Mouse (Mus musculus) left cerebral cortex, postnatal 25 days (tissue): ENCODE results near the gene Ezr. TPM values are rescaled to one million over a fixed set of nuclear protein-coding genes. Genes with fewer than 3 reads are reported as not detected.

Experiments
- DNase-seq, 2 experiments: peaks; one replicate each; pipeline ENCODE4 v3.0.0; 2022; ENCODE audit warnings: low spot score in 2 of 2, mixed read lengths in 1 of 2
- intact Hi-C: fragments of 180-260 bp; cut with DNase I; formaldehyde crosslinking; loops from one replicate; pipeline ENCODE4 v1.15.1; 2025
- total RNA-seq, 2 experiments: library from RNA; stranded (reverse); gene quantifications; 2 replicates each; pipeline ENCODE4 v1.2.3; 2021

The Ezr gene
- total RNA-seq, 2 experiments from 2014 or later = 44.7 to 55.6 TPM

- DNase-seq = no peak
- intact Hi-C loops = no loop called here
These were observed 33.7 kb downstream of the Ezr start for GRCm38 (mm10) chr17:6748779-6749464.

- DNase-seq = no peak
- intact Hi-C loops = no loop called here
These were observed 35.1 kb downstream of the Ezr start for GRCm38 (mm10) chr17:6747478-6747877.

GRCm38 (mm10) chr17:6746452-6747231 lies 35.9 kb downstream of the Ezr start:
- no peak for DNase-seq
- intact Hi-C loops = no loop called here

GRCm38 (mm10) chr17:6745975-6746374 lies 36.6 kb downstream of the Ezr start:
- intact Hi-C loops = no loop called here
- DNase-seq = no peak

- DNase-seq = no peak
- intact Hi-C loops = no loop called here
These were observed 37.1 kb downstream of the Ezr start for GRCm38 (mm10) chr17:6745503-6745902.

DNA sequence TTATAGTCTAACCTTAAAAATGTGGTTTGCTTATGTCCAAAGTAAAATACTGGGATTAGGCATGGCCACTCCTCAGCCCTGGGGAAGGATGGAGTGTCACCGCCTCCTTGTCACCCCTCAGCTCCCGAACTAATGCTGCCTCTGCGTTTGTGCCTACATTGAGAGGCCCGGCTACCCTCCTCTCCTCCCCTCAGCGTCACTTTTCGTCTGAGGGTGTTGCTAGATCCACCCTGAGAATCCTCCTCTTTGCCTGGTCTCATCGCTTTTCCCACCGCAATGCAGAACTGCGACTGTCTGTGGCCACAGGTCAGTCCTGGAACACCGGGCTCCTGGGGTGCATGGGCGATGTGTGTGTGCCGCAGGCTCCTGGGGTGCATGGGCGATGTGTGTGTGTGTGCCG lies 37.7 kb downstream of the Ezr start:
- no peak for DNase-seq
- intact Hi-C loops = no loop called here

GRCm38 (mm10) chr17:6744366-6744765 lies 38.2 kb downstream of the Ezr start:
- intact Hi-C loops = no loop called here
- no peak for DNase-seq

- intact Hi-C loops = no loop called here
- no peak for DNase-seq
These were observed 38.8 kb downstream of the Ezr start for GRCm38 (mm10) chr17:6743787-6744239.

DNA sequence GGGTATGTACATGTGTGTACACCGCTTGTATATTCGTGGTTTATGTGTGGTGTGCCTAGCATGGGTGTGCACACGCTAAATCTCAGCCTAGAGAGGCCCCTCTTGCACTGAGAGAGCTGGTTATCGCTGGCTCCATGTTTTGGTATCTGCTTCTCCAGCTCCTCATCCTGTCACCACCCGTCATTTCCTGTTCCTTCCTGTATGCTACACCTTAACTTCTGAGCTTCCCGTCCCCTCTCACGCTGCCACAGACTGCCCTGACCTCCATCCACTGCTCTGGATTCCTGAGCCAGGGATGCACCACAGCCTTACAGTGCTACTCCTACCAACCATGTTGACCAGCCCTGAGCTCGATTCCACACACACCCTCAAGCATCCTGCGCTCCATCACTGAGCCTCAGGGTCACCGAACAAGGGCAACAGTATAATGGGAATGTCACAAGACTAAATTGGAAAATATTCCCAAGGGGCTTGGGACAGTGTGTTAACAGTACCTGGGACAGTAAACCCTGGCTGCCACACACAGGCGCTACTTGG lies 39.5 kb downstream of the Ezr start:
- DNase-seq = no peak
- intact Hi-C loops = no loop called here

DNA sequence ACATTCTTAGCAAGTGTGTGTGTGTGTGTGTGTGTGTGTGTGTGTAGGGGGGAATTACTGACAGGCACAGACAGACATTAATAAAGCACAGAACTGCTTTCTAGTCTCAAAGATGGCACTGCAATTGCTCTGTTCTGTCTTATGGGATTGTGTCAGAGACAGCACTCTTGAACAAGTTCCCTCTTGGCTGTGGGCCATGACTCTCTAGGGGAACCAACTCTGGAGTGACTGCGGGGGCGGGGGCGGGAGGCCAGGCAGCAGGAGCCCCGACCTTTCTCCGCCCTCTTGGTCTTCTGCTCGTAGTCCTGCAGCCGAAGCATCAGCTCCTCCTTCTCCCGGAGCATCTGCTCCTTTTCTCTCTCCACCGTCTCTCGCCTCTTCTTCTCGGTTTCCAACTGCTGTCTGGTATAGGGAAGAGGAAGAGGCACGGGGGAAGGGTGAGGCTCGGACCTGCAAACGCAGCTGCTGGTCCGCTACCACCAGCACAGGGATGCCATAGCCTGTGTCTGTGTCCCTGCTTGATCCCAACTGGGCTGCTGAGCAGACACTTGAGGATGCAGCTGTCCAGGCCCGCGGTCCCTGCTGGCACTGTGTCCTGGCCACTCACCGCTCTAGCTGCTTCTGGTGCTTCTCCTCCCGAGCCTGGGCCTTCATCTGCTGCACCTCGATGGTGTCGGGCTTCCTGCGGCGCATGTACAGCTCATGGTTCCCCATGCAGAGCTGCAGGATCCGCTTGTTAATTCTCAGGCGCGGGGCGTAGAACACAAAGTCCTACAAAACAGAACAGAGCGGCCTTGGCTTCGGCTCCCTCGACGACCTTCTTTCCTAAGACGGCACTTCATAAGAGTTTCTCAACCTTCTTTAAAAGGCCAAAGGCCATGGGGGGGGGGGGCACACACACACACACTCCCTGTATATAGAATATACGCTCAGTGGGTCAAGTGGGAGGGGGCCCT lies 40.2 kb downstream of the Ezr start:
- peak in 1 of 2 experiments; percentile 10 for DNase-seq
- intact Hi-C loops = no loop called here

DNA sequence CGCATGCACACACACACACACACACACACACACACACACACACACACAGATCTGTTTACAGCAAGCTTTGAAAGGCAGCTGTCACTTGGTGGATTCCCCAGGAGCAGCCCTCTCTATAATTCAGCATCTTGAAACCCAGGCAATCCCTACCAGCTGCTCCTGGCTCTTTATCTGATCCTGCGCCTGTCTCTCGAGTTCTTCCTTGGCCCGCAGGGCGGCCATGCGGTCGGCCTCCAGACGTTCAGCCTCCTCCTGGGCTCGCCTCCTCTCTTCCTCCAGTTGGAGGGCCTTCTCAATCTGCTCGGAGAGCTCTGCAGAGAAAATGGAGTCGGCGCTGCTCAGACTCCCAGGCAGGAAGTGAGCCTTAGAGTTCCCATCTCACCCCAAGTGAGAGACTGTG lies 41.3 kb downstream of the Ezr start:
- DNase-seq = no peak
- intact Hi-C loops = no loop called here

DNA sequence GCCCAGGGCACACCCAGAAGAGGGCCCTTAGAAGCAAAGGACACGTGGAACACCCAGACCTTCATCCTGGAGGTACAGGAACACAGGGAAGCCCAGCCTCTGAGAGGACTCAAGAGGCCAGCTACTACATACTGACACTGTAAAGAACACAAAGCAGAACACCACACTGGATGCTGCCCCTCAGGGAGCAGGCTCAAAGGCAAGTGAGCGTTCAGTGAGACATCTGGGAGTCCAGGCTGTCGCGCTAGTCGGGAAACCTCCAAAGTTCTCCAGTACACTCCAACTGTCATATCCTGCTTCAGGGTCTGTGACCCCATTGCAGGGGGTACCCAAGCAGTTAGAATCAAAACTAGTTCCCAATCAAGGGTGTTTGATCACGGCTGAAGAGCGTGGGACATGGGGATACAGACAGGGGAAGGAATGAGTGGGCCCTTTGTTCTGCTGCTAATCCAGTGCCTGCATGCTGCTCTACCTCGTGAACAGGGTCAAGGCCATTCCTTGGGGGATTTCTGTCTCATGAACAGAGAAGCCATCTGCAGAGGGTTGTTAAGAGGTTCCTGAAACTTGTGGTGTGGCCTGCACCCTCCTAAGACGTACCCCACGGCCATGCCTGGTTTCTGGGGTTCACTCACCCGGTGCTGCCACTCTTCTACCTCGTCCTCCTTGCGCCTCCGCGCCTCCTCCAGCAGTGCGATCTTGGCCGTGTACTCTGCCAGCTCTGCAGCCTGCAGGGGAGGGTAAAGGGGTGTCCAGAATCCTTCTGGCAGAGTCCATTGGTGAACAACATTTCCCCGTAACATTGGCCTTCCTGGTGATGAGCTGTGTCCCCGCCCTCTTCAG lies 42.0 kb downstream of the Ezr start:
- no peak for DNase-seq
- intact Hi-C loops = no loop called here

DNA sequence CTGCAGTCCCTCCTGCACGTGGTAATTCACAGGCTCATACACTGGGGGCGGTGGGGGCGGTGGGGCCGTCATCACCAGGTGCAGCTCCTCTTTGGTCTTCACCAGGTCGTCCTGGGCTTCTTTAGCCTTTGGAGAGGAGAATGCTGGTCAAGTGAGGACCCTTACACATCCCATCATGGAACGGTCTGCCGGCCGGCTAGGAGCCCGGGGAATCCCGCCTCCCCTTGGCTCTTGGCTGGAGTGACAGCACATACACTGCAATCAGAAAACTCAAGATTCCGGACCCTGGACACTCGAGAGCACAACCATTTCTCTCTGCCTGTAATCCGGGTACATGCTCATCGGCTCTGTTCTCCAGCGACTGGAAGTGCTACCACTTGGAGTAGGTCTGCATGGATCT lies 42.8 kb downstream of the Ezr start:
- no peak for DNase-seq
- intact Hi-C loops = no loop called here

DNA sequence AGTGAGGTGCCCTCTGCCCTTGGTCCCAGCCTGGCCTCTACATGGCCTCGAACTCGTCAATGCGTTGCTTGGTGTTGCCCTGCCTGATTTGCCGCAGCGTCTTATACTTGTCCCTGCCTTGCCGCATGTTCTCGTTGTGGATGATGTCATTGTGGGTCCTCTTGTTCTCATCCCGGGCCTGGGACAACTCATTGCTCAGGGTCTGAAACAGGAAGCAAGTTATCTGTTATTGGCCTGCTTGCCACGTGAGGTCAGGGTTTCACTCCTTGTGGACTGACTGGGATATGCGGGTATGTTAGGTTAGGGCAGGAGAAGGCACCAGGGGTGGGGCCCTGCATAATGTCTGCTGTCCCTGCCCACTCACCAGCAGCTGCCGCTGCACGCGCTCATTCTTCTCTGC lies 43.3 kb downstream of the Ezr start:
- intact Hi-C loops = no loop called here
- no peak for DNase-seq

DNA sequence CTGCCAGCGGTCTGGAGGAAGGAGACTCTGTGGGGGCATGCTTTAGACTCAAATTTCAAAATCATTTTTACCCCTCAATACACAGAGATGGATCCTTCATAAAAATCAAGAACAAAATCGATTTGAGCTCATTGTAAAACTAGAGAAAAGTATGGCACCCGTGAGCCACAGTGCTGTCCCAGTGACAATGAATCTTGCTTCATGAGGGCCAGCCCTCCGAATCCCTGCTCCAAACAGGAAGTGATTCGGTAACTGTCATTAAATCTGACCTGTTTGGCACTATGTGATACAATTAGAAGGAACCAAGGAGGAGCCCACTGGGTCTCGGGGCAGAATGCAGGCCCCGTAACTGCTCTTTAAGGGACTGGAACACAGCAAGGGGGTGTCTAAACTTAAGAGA lies 43.7 kb downstream of the Ezr start:
- intact Hi-C loops = no loop called here
- DNase-seq = no peak

GRCm38 (mm10) chr17:6737273-6737997 lies 45.1 kb downstream of the Ezr start:
- no peak for DNase-seq
- intact Hi-C loops = no loop called here

GRCm38 (mm10) chr17:6736306-6737272 lies 46.0 kb downstream of the Ezr start:
- no peak for DNase-seq
- intact Hi-C loops = no loop called here
